Mouse (Mus musculus) kidney, adult 11 months (tissue): Measurements from ENCODE around the gene Vhl.

Experiments used
- DNase-seq: peaks from one replicate; pipeline ENCODE4 v3.0.0; 2022

The Vhl gene

GRCm38 (mm10) chr6:113623941-113624751 is at the start of gene Vhl:
Gene Vhl, plus strand, starts transcription at chr6:113623959.
- DNase-seq, result peak; percentile 89

GRCm38 (mm10) chr6:113576044-113576443 is 47.7 kb upstream of the Vhl start:
- no peak for DNase-seq

- no peak for DNase-seq
Observed at GRCm38 (mm10) chr6:113579306-113579705, 44.5 kb upstream of the Vhl start.

- DNase-seq, result no peak
Observed at GRCm38 (mm10) chr6:113583023-113583422, 40.7 kb upstream of the Vhl start.

- no peak for DNase-seq
Observed at GRCm38 (mm10) chr6:113585065-113585464, 38.7 kb upstream of the Vhl start.

- peak; percentile 60 for DNase-seq
Observed at GRCm38 (mm10) chr6:113586466-113587183, 37.1 kb upstream of the Vhl start.

GRCm38 (mm10) chr6:113592637-113593036 is 31.1 kb upstream of the Vhl start:
- DNase-seq, result no peak

GRCm38 (mm10) chr6:113597945-113598344 is 25.8 kb upstream of the Vhl start:
- DNase-seq, result no peak

GRCm38 (mm10) chr6:113599833-113600232 is 23.9 kb upstream of the Vhl start:
- DNase-seq, result no peak

GRCm38 (mm10) chr6:113600543-113601139 is 23.1 kb upstream of the Vhl start, which contains the start of gene Fancd2os:
Gene Fancd2os, minus strand, starts transcription at chr6:113600715.
- no peak for DNase-seq

- no peak for DNase-seq
Observed at GRCm38 (mm10) chr6:113602821-113603220, 20.9 kb upstream of the Vhl start.

- DNase-seq, result no peak
Observed at GRCm38 (mm10) chr6:113603993-113604392, 19.8 kb upstream of the Vhl start.

GRCm38 (mm10) chr6:113604432-113605223 is 19.1 kb upstream of the Vhl start, which contains the start of gene Brk1:
Gene Brk1, plus strand, starts transcription at chr6:113604772.
- DNase-seq, result peak; percentile 88

GRCm38 (mm10) chr6:113605224-113605545 is 18.6 kb upstream of the Vhl start:
- DNase-seq, result no peak

- DNase-seq, result no peak
Observed at GRCm38 (mm10) chr6:113608871-113609270, 14.9 kb upstream of the Vhl start.

- no peak for DNase-seq
Observed at GRCm38 (mm10) chr6:113609293-113609692, 14.5 kb upstream of the Vhl start.

- no peak for DNase-seq
Observed at GRCm38 (mm10) chr6:113612258-113612969, 11.3 kb upstream of the Vhl start.

GRCm38 (mm10) chr6:113614152-113614551 is 9.6 kb upstream of the Vhl start:
- DNase-seq, result no peak

GRCm38 (mm10) chr6:113614997-113615396 is 8.8 kb upstream of the Vhl start:
- no peak for DNase-seq

- no peak for DNase-seq
Observed at GRCm38 (mm10) chr6:113615489-113615888, 8.3 kb upstream of the Vhl start.

GRCm38 (mm10) chr6:113623386-113623785 is 373 bp upstream of the Vhl start:
- DNase-seq, result peak; percentile 32
